Mouse (Mus musculus) adrenal gland, adult 2 months (tissue): ENCODE results near the gene Clec2i. TPM values are rescaled to one million over a fixed set of nuclear protein-coding genes. Genes with fewer than 3 reads are reported as not detected.

ENCODE experiments used
- microRNA-seq, 2 experiments: library from miRNA; unstranded; fragments of <30 nt; microRNA quantifications; one replicate each; pipeline ENCODE4 v1.2.0; 2021
- polyA plus RNA-seq: library from polyadenylated mRNA; depleted of rRNA; stranded (reverse); fragments of >200 nt; gene quantifications from 2 replicates; pipeline ENCODE4 v1.2.3, GENCODE M21; 2012; rRNA removed
- total RNA-seq, 2 experiments: library from RNA; stranded (reverse); gene quantifications; 2 replicates each; pipeline ENCODE4 v1.2.3; 2021

The Clec2i gene
- total and polyA plus RNA-seq, 3 experiments = 0.21 TPM; not detected in 2

Small RNA genes within 50 kb of the gene (microRNA-seq; reads per million reads assigned to microRNA genes)
- gene Gm27336 = 0 reads per million in 2 experiments

Other genes with a start within 250 kb of the Clec2i start
- under 1 TPM; 0.49 to 0.52 TPM for gene Clec2h, start 225.2 kb upstream of the Clec2i start, total RNA-seq
- gene Clec2h, start 225.2 kb upstream of the Clec2i start, polyA plus RNA-seq = not detected in 2 replicates
- gene Klrb1, start 164.5 kb upstream of the Clec2i start, total RNA-seq = not detected
- gene Klrb1, start 164.5 kb upstream of the Clec2i start, polyA plus RNA-seq = not detected in 2 replicates
- under 1 TPM; 0.23 to 0.31 TPM for gene Klrb1c, start 98.4 kb upstream of the Clec2i start, total RNA-seq
- 0.08 and 0.16 TPM in 2 replicates for gene Klrb1c, start 98.4 kb upstream of the Clec2i start, polyA plus RNA-seq
- gene Gm44511, start 61.3 kb upstream of the Clec2i start, total RNA-seq = not detected
- gene Gm44511, start 61.3 kb upstream of the Clec2i start, polyA plus RNA-seq = not detected in 2 replicates
- under 1 TPM; 0.66 to 0.79 TPM for gene Klrb1b, start 61.3 kb upstream of the Clec2i start, total RNA-seq
- gene Klrb1b, start 61.3 kb upstream of the Clec2i start, polyA plus RNA-seq = 0.12 TPM in 1 of 2 replicates, not detected in the other
- under 1 TPM; 0.17 to 0.38 TPM for gene BC035044, start 3.5 kb downstream of the Clec2i start, total RNA-seq
- 0.06 and 0.52 TPM in 2 replicates for gene BC035044, start 3.5 kb downstream of the Clec2i start, polyA plus RNA-seq
- gene Clec2g, start 46.8 kb downstream of the Clec2i start, total RNA-seq = 1 to 10 TPM in 1 of 2 experiments, under 1 TPM in 1; 0.40 to 4.2 TPM
- not detected in 2 replicates for gene Clec2g, start 46.8 kb downstream of the Clec2i start, polyA plus RNA-seq
- under 1 TPM in 1 of 2 experiments, not detected in 1; 0.17 TPM for gene Klrb1f, start 158.3 kb downstream of the Clec2i start, total RNA-seq
- not detected in 2 replicates for gene Klrb1f, start 158.3 kb downstream of the Clec2i start, polyA plus RNA-seq
- not detected for gene Clec2e, start 213.3 kb downstream of the Clec2i start, total RNA-seq
- gene Clec2e, start 213.3 kb downstream of the Clec2i start, polyA plus RNA-seq = not detected in 2 replicates